Mouse (Mus musculus) pancreas, adult 10 weeks (tissue): ENCODE results near the gene Synpo2l. TPM values are rescaled to one million over a fixed set of nuclear protein-coding genes. Genes with fewer than 3 reads are reported as not detected.

Experiments
- polyA plus RNA-seq: library from polyadenylated mRNA; stranded (reverse); fragments of 350-450 nt; fragmentation: Illumina TruSeq; extraction: RNeasy Lipid Tissue Mini Kit (QIAGEN cat#74804); gene quantifications from one replicate; pipeline ENCODE4 v1.2.3, GENCODE M21; 2015; ENCODE audit warnings: low read depth, low replicate concordance; ENCODE audit not compliant: insufficient read depth

Synpo2l gene
- not detected for polyA plus RNA-seq

GRCm38 (mm10) chr14:20668154-20668810, at the start of gene Synpo2l:
Gene Synpo2l (minus strand): TSS chr14:20668354.

DNA sequence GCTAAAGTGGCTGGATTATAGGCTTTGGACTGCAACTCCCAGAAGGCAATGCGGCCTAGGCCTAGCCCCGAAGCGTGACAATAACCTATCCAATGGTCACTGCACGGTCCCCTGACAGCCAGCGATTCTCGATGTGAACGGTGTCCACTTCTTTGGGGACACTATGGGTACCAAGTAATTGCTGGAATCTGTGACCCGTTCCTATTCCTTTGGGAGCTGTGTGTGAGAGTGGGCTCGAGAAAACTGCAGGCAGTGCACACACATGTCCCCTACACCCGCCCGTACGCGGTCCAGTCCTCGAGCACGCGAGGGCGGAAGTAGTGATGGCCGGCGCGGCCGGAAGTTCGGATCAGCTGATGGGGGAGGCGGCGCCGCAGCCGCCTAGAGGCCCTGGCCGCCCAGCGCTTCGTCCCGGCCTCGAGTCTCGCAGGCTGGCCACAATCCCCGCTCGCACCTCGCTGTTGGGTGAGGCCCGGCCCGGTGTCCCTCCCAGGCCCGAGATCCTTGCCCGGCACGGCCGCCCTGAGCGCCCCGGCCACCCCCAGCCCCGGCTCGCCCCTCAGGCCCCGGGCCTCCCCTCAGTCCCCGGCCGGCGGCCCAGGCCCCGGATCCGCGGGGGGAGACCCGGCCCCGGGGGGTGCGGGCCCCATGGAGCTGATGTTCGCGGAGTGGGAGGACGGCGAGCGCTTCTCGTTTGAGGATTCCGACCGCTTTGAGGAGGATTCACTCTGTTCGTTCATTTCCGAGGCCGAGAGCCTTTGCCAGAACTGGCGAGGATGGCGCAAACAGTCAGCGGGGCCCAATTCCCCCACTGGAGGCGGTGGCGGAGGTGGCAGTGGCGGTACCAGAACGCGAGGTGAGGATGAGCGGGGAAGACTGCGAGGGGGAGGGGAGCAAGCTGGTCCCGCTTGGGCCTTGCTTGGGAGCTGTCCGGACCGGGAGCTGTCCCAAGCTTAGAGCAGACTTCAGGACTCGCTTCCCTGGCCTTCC, 39.3 kb upstream of the Synpo2l start, which contains the start of gene Zswim8:
TSS of gene Zswim8 (plus strand) at position 352 of the 990 bp plus-strand sequence.

DNA sequence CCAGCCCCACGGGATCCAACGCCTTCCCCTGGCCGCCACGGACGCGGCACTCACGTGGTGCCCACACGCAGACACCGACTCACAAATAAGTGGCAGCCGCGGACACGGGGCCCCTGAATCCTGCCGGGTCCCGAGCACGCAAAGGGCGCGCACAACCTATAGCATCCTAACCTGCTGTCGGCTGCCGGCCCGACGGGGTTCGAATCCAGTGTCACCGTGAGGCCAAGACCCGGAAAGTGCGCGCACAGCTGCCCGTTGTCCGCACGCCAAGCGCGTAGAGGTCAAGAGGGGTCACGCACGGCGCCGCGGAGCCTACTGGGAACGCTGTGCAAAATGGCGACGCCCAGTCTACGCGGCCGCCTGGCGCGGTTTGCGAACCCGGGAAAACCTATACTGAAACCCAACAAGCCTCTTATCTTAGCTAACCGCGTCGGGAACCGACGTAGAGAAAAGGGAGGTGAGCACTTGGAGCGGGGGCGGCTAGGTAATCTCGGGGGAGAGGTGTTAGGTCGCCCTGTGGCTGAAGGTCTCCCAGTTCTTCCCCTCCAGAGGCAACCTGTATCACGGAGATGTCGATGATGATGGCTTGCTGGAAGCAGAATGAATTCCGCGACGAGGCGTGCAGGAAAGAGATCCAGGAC, 34.7 kb upstream of the Synpo2l start, which contains the start of gene Chchd1:
TSS of gene Chchd1 (plus strand) at position 266 of the 641 bp plus-strand sequence.

GRCm38 (mm10) chr14:20694884-20695760, 27.0 kb upstream of the Synpo2l start, which contains the start of gene Fut11:
Gene Fut11 (plus strand): TSS chr14:20694968.

DNA sequence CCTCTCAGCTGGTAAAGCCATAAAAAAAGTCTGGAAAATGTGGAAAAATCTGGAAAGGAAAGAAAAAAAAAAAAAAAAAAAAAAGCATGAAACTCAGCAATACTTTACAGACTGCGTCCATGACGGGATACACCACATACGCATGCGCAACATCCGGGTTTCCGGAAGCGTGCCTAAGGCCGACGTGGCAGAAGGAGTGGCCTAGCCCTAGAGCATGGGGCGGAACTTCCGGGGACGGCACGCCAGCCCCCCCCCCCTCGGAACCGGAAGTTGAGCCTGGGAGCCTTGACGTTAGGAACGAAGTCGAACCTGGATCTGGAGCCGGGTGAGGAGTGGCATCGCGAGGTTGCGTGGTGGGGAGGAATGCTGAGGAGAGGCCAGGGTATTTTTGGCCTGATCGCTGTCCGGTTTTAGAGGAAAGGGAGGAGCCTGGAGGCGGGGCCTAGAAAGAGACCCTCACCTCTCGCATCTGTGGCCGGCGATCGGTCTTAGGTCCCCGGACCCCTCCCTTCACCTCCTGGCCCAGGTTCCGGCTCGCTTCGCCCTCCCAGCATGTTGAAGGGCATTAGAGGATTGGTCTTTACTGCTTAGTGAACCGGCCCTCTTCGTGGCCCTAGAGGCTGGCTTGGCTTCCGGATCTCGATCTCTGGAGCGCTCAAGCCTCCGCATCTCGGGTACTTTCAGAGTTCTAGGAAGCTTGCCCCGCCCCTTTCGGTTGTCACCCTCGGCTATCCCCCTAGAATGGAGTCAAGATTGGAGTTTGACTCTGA, 6.1 kb upstream of the Synpo2l start, which contains the start of gene Sec24c:
TSS of gene Sec24c (plus strand) at position 245 of the 770 bp plus-strand sequence.

GRCm38 (mm10) chr14:20656361-20656760, 11.8 kb downstream of the Synpo2l start, which contains the start of gene Myoz1:
Gene Myoz1 (minus strand): TSS chr14:20656540.

GRCm38 (mm10) chr14:20640644-20641437, 27.3 kb downstream of the Synpo2l start, which contains the start of gene Usp54:
Gene Usp54 (minus strand): TSS chr14:20641063.

Other genes starting within 250 kb of the Synpo2l start
- gene Cfap70, start 216.1 kb downstream of the Synpo2l start, polyA plus RNA-seq, result not detected
- 24.2 TPM for gene Anxa7, start 188.2 kb downstream of the Synpo2l start, polyA plus RNA-seq
- 2.0 TPM for gene Mss51, start 171.5 kb downstream of the Synpo2l start, polyA plus RNA-seq
- gene Ppp3cb, start 121.8 kb downstream of the Synpo2l start, polyA plus RNA-seq, result 10.5 TPM
- gene Usp54, start 27.3 kb downstream of the Synpo2l start, polyA plus RNA-seq, result 2.5 TPM
- gene Myoz1, start 11.8 kb downstream of the Synpo2l start, polyA plus RNA-seq, result not detected
- gene Sec24c, start 6.0 kb upstream of the Synpo2l start, polyA plus RNA-seq, result 25.6 TPM
- gene Fut11, start 26.6 kb upstream of the Synpo2l start, polyA plus RNA-seq, result 2.7 TPM
- gene Chchd1, start 34.7 kb upstream of the Synpo2l start, polyA plus RNA-seq, result 33.2 TPM
- 30.3 TPM for gene Zswim8, start 39.2 kb upstream of the Synpo2l start, polyA plus RNA-seq
- gene Ndst2, start 66.2 kb upstream of the Synpo2l start, polyA plus RNA-seq, result 16.2 TPM
- 6.3 TPM for gene Camk2g, start 125.7 kb upstream of the Synpo2l start, polyA plus RNA-seq
- gene Plau, start 168.3 kb upstream of the Synpo2l start, polyA plus RNA-seq, result 10.7 TPM